Mouse (Mus musculus): ENCODE results near the gene Gramd2.
"Not testable (repeated sequence)": the region's sequence is repeated elsewhere in the genome, so short reads cannot be mapped to it uniquely, and the experiment has no call there.

DNA sequence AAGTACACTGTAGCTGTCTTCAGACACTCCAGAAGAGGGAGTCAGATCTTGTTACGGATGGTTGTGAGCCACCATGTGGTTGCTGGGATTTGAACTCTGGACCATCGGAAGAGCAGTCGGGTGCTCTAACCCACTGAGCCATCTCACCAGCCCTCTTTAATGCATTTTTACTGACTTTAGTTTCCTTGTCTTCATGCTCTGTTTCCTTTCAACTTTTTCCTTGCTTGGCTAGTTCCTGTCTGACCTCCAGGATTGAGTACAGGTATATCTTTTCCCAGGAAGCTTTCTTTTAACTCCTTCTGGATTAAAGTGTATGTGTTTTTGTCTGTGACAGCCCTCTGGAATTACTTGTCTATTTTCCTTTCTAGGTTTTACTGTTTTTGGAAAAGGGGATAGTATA is 77.1 kb downstream of the Gramd2 start:
- not testable (repeated sequence) for TF ChIP-seq USF1 (IDR thresholded peaks at IDR 0.05; ENCODE audit: low read depth); MYOD1 (IDR thresholded peaks at IDR 0.05; ENCODE audit: control insufficient read depth, insufficient read length, low read depth); CTCF (IDR thresholded peaks at IDR 0.05; ENCODE audit: control insufficient read depth, insufficient read depth, insufficient read length); CEBPB (IDR thresholded peaks at IDR 0.05; ENCODE audit: low read depth); FOSL1 (IDR thresholded peaks at IDR 0.05; ENCODE audit: insufficient read depth, low read length, poor library complexity, severe bottlenecking)

Measured in C2C12 (cell line).